Mouse (Mus musculus): ENCODE data around the gene Atxn2.

DNA sequence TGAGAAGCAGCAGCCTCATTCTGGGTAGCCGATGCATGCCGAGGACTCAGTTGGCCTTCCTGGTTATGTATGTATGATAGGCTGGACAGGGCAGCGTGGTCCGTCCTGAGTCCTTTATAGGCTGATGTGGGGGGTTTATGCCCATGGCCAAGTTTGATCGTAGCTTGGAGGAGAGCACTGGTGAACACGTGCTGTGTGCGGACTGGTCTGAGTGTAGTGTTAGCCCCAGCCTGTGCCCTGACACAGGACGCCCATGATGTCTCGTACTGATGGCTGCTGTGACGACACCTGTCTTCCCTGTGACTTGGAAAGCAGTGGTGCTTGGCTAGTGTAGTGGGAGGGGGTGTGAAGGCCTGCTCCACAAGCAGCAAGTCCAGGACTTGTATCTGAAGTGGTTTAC lies 102.6 kb downstream of the Atxn2 start:
- no peak for TF ChIP-seq EP300 (IDR thresholded peaks at IDR 0.05; ENCODE audit: low read depth)
- TF ChIP-seq CTCF (IDR thresholded peaks at IDR 0.05; ENCODE audit: low read depth) = no peak

All from liver, postnatal 0 days (tissue).